Mouse (Mus musculus) E14TG2a.4 (cell line): ENCODE measurements around the gene Zmynd8.

Experiments used
- CTCF ChIP-seq: conservative IDR thresholded peaks from 2 replicates; pipeline ENCODE4 v1.5.1; 2014; ENCODE audit warnings: low read length
- NANOG ChIP-seq: IDR thresholded peaks from 2 replicates; pipeline ENCODE4 v1.6.1; 2014; ENCODE audit warnings: borderline replicate concordance, low read length, mixed read lengths
- POU5F1 ChIP-seq: IDR thresholded peaks from 2 replicates; pipeline ENCODE4 v1.6.1; 2014; ENCODE audit warnings: low read length, borderline replicate concordance

- TF ChIP-seq NANOG (peak; percentile 96), CTCF (no peak), POU5F1 (no peak; the same call in 1 of the 2 replicates)
Measured at GRCm38 (mm10) chr2:165943113-165943512, 44.3 kb upstream of the Zmynd8 start.
